Mouse (Mus musculus): Measurements from ENCODE around the gene Acan. TPM values are rescaled to one million over a fixed set of nuclear protein-coding genes. Genes with fewer than 3 reads are reported as not detected.

Gene Acan
- not detected for polyA plus RNA-seq (2012; fragmentation: generic; extraction: Trizol)

- H3K4me3 ChIP-seq = no peak within 1 kb of the TSS
Observed at GRCm38 (mm10) chr7:79053383-79053889, at the start of gene Acan. Gene Acan, plus strand, starts transcription at chr7:79053483.

GRCm38 (mm10) chr7:79021293-79021905 is 31.9 kb upstream of the Acan start:
- H3K27me3 ChIP-seq (ENCODE audit: control insufficient read depth, insufficient read depth, insufficient read length) = peaks cover 5% of the 10 kb centered on the region
- no peak for TF ChIP-seq POLR2A (IDR thresholded peaks at IDR 0.05; ENCODE audit: insufficient read length, low read depth)
- no peak for TF ChIP-seq USF1 (IDR thresholded peaks at IDR 0.05; ENCODE audit: low read depth)
- TF ChIP-seq TCF3 (IDR thresholded peaks at IDR 0.05; ENCODE audit: insufficient read length, low read depth) = no peak
- no peak for TF ChIP-seq POLR2AphosphoS2 (IDR thresholded peaks at IDR 0.05; ENCODE audit: insufficient read length, low read depth)
- TF ChIP-seq SRF (IDR thresholded peaks at IDR 0.05; ENCODE audit: control insufficient read depth, insufficient read length, low read depth) = no peak
- TF ChIP-seq E2F4 (IDR thresholded peaks at IDR 0.05; ENCODE audit: insufficient read depth) = no peak
- TF ChIP-seq MYOD1 (IDR thresholded peaks at IDR 0.05; ENCODE audit: control insufficient read depth in 1 of 3, insufficient read length in 2 of 3, low read depth in 2 of 3) = no peak
- TF ChIP-seq CEBPB (IDR thresholded peaks at IDR 0.05; ENCODE audit: insufficient read depth, poor library complexity, severe bottlenecking) = no peak
- no peak for TF ChIP-seq MYOG (IDR thresholded peaks at IDR 0.05; ENCODE audit: control insufficient read depth in 1 of 3, insufficient read depth in 1 of 3, insufficient read length in 2 of 3, low read depth in 2 of 3)
- no peak for TF ChIP-seq REST (IDR thresholded peaks at IDR 0.05; ENCODE audit: insufficient read depth, insufficient read length)
- TF ChIP-seq TCF12 (IDR thresholded peaks at IDR 0.05; ENCODE audit: insufficient read depth, poor library complexity, severe bottlenecking) = no peak
- TF ChIP-seq MAX (IDR thresholded peaks at IDR 0.05; ENCODE audit: low read depth) = no peak

More at GRCm38 (mm10) chr7:79053383-79053889, at the start of gene Acan:
- peaks cover 53% of the 10 kb centered on the region for H3K27me3 ChIP-seq (ENCODE audit: control insufficient read depth, insufficient read depth, insufficient read length)
- no peak within 1 kb of the TSS for H3K4me2 ChIP-seq (ENCODE audit: low read depth)
- H3K36me3 ChIP-seq (ENCODE audit: control insufficient read depth, insufficient read depth) = no peaks in the 10 kb centered on the region
- no peak within 1 kb of the TSS for H3ac ChIP-seq (ENCODE audit: control insufficient read depth, insufficient read length)
- H3K79me2 ChIP-seq (ENCODE audit: control insufficient read depth, insufficient read depth) = no peaks in the 10 kb centered on the region
- TF ChIP-seq POLR2AphosphoS2 (IDR thresholded peaks at IDR 0.05; ENCODE audit: insufficient read length, low read depth) (no peak), SRF (IDR thresholded peaks at IDR 0.05; ENCODE audit: control insufficient read depth, insufficient read length, low read depth) (no peak), USF1 (IDR thresholded peaks at IDR 0.05; ENCODE audit: low read depth) (no peak), MYOG (IDR thresholded peaks at IDR 0.05; ENCODE audit: control insufficient read depth in 1 of 3, insufficient read depth in 1 of 3, insufficient read length in 2 of 3, low read depth in 2 of 3) (no peak), MAX (IDR thresholded peaks at IDR 0.05; ENCODE audit: low read depth) (no peak), E2F4 (IDR thresholded peaks at IDR 0.05; ENCODE audit: insufficient read depth) (no peak), TCF3 (IDR thresholded peaks at IDR 0.05; ENCODE audit: insufficient read length, low read depth) (no peak), POLR2A (IDR thresholded peaks at IDR 0.05; ENCODE audit: insufficient read length, low read depth) (no peak), CEBPB (IDR thresholded peaks at IDR 0.05; ENCODE audit: insufficient read depth, poor library complexity, severe bottlenecking) (no peak), TCF12 (IDR thresholded peaks at IDR 0.05; ENCODE audit: insufficient read depth, poor library complexity, severe bottlenecking) (no peak), MYOD1 (IDR thresholded peaks at IDR 0.05; ENCODE audit: control insufficient read depth in 1 of 3, insufficient read length in 2 of 3, low read depth in 2 of 3) (no peak), REST (IDR thresholded peaks at IDR 0.05; ENCODE audit: insufficient read depth, insufficient read length) (no peak)

GRCm38 (mm10) chr7:79029138-79029537 is 24.1 kb upstream of the Acan start:
- TF ChIP-seq E2F4 (IDR thresholded peaks at IDR 0.05; ENCODE audit: insufficient read depth) (no peak), POLR2A (IDR thresholded peaks at IDR 0.05; ENCODE audit: insufficient read length, low read depth) (no peak), TCF12 (IDR thresholded peaks at IDR 0.05; ENCODE audit: insufficient read depth, poor library complexity, severe bottlenecking) (no peak), CEBPB (IDR thresholded peaks at IDR 0.05; ENCODE audit: insufficient read depth, poor library complexity, severe bottlenecking) (no peak), SRF (IDR thresholded peaks at IDR 0.05; ENCODE audit: control insufficient read depth, insufficient read length, low read depth) (no peak), MYOD1 (IDR thresholded peaks at IDR 0.05; ENCODE audit: control insufficient read depth in 1 of 3, insufficient read length in 2 of 3, low read depth in 2 of 3) (no peak), POLR2AphosphoS2 (IDR thresholded peaks at IDR 0.05; ENCODE audit: insufficient read length, low read depth) (no peak), MYOG (IDR thresholded peaks at IDR 0.05; ENCODE audit: control insufficient read depth in 1 of 3, insufficient read depth in 1 of 3, insufficient read length in 2 of 3, low read depth in 2 of 3) (no peak), USF1 (IDR thresholded peaks at IDR 0.05; ENCODE audit: low read depth) (no peak), MAX (IDR thresholded peaks at IDR 0.05; ENCODE audit: low read depth) (no peak), TCF3 (IDR thresholded peaks at IDR 0.05; ENCODE audit: insufficient read length, low read depth) (no peak)
- Histone ChIP-seq H3K36me3 (ENCODE audit: control insufficient read depth, insufficient read depth) (no peaks in the 10 kb centered on the region), H3K27me3 (ENCODE audit: control insufficient read depth, insufficient read depth, insufficient read length) (peaks cover 7% of the 10 kb centered on the region), H3K4me3 (no peak overlapping the region), H3ac (ENCODE audit: control insufficient read depth, insufficient read length) (no peak overlapping the region), H3K4me2 (ENCODE audit: low read depth) (no peak overlapping the region), H3K79me2 (ENCODE audit: control insufficient read depth, insufficient read depth) (no peaks in the 10 kb centered on the region)

More at GRCm38 (mm10) chr7:79021293-79021905, 31.9 kb upstream of the Acan start:
- H3K4me2 ChIP-seq (ENCODE audit: low read depth) = no peak overlapping the region
- no peak overlapping the region for H3K4me3 ChIP-seq
- H3K36me3 ChIP-seq (ENCODE audit: control insufficient read depth, insufficient read depth) = no peaks in the 10 kb centered on the region
- H3K79me2 ChIP-seq (ENCODE audit: control insufficient read depth, insufficient read depth) = no peaks in the 10 kb centered on the region
- no peak overlapping the region for H3ac ChIP-seq (ENCODE audit: control insufficient read depth, insufficient read length)

GRCm38 (mm10) chr7:79033745-79034144 is 19.5 kb upstream of the Acan start:
- Histone ChIP-seq H3K36me3 (ENCODE audit: control insufficient read depth, insufficient read depth) (no peaks in the 10 kb centered on the region), H3K4me3 (no peak overlapping the region), H3ac (ENCODE audit: control insufficient read depth, insufficient read length) (no peak overlapping the region), H3K4me2 (ENCODE audit: low read depth) (no peak overlapping the region), H3K27me3 (ENCODE audit: control insufficient read depth, insufficient read depth, insufficient read length) (peaks cover 12% of the 10 kb centered on the region), H3K79me2 (ENCODE audit: control insufficient read depth, insufficient read depth) (no peaks in the 10 kb centered on the region)
- TF ChIP-seq TCF3 (IDR thresholded peaks at IDR 0.05; ENCODE audit: insufficient read length, low read depth) = no peak
- no peak for TF ChIP-seq CEBPB (IDR thresholded peaks at IDR 0.05; ENCODE audit: insufficient read depth, poor library complexity, severe bottlenecking)
- TF ChIP-seq SRF (IDR thresholded peaks at IDR 0.05; ENCODE audit: control insufficient read depth, insufficient read length, low read depth) = no peak
- TF ChIP-seq MAX (IDR thresholded peaks at IDR 0.05; ENCODE audit: low read depth) = no peak
- no peak for TF ChIP-seq POLR2A (IDR thresholded peaks at IDR 0.05; ENCODE audit: insufficient read length, low read depth)
- no peak for TF ChIP-seq TCF12 (IDR thresholded peaks at IDR 0.05; ENCODE audit: insufficient read depth, poor library complexity, severe bottlenecking)
- no peak for TF ChIP-seq POLR2AphosphoS2 (IDR thresholded peaks at IDR 0.05; ENCODE audit: insufficient read length, low read depth)
- no peak for TF ChIP-seq USF1 (IDR thresholded peaks at IDR 0.05; ENCODE audit: low read depth)
- no peak for TF ChIP-seq E2F4 (IDR thresholded peaks at IDR 0.05; ENCODE audit: insufficient read depth)
- no peak for TF ChIP-seq MYOD1 (IDR thresholded peaks at IDR 0.05; ENCODE audit: control insufficient read depth in 1 of 3, insufficient read length in 2 of 3, low read depth in 2 of 3)
- TF ChIP-seq MYOG (IDR thresholded peaks at IDR 0.05; ENCODE audit: control insufficient read depth in 1 of 3, insufficient read depth in 1 of 3, insufficient read length in 2 of 3, low read depth in 2 of 3) = no peak
- no peak for TF ChIP-seq REST (IDR thresholded peaks at IDR 0.05; ENCODE audit: insufficient read depth, insufficient read length)

All from myocyte (in vitro differentiated cells).